Mouse (Mus musculus) embryonic facial prominence, embryonic 13.5 days (tissue): ENCODE results near the gene Pcmtd2. TPM values are rescaled to one million over a fixed set of nuclear protein-coding genes. Genes with fewer than 3 reads are reported as not detected.
A peak's percentile ranks its signal among the peaks of the same experiment; 100 is the strongest.
"Not testable (repeated sequence)": the region's sequence is repeated elsewhere in the genome, so short reads cannot be mapped to it uniquely, and the experiment has no call there.

Source experiments
- ATAC-seq: fragments of 200-750 bp; cut with Nextera tagmentation; 2 replicates; pipeline ENCODE4 v1.8.0; 2017; ENCODE audit warnings: low read depth; ENCODE audit not compliant: insufficient number of reproducible peaks, insufficient read depth, low FRiP score, low TSS enrichment
- H3K27ac ChIP-seq: fragments of 300-500 bp; sonication (generic); 2 replicates; pipeline ENCODE4 v1.5.1; 2015; ENCODE audit warnings: moderate library complexity, mild to moderate bottlenecking, inconsistent platforms
- H3K27me3 ChIP-seq: fragments of 300-500 bp; sonication (generic); 2 replicates; pipeline ENCODE4 v1.6.1; 2015; ENCODE audit warnings: mild to moderate bottlenecking, inconsistent platforms
- H3K36me3 ChIP-seq: fragments of 300-500 bp; sonication (generic); 2 replicates; pipeline ENCODE4 v1.6.1; 2015; ENCODE audit warnings: mild to moderate bottlenecking, inconsistent platforms
- H3K4me1 ChIP-seq: fragments of 300-500 bp; sonication (generic); 2 replicates; pipeline ENCODE4 v1.6.1; 2015; ENCODE audit warnings: inconsistent platforms
- H3K4me2 ChIP-seq: fragments of 300-500 bp; sonication (generic); 2 replicates; pipeline ENCODE4 v1.6.1; 2015; ENCODE audit warnings: moderate library complexity, mild to moderate bottlenecking, inconsistent platforms
- H3K4me3 ChIP-seq: fragments of 300-500 bp; sonication (generic); 2 replicates; pipeline ENCODE4 v1.5.1; 2015; ENCODE audit warnings: mild to moderate bottlenecking, inconsistent platforms
- H3K9ac ChIP-seq: fragments of 300-500 bp; sonication (generic); 2 replicates; pipeline ENCODE4 v1.6.1; 2015; ENCODE audit warnings: mild to moderate bottlenecking, inconsistent platforms
- H3K9me3 ChIP-seq: fragments of 300-500 bp; sonication (generic); 2 replicates; pipeline ENCODE4 v1.6.1; 2016; ENCODE audit warnings: inconsistent platforms
- whole genome bisulfite sequencing: fragments of 180-500 bp; shearing (Covaris S2); methylation state at CpG from one replicate; pipeline ENCODE4 v1.1.7; 2015; ENCODE audit warnings: mixed read lengths; 5-methylcytosine and 5-hydroxymethylcytosine counted together
- polyA plus RNA-seq: library from polyadenylated mRNA; unstranded; fragments of >200 nt; fragmentation: Nextera tagmentation; extraction: Ambion mirVana; gene quantifications from 2 replicates; pipeline ENCODE4 v1.2.1, GENCODE M21; 2015

The Pcmtd2 gene
- 38.6 and 43.7 TPM in 2 replicates for polyA plus RNA-seq

DNA sequence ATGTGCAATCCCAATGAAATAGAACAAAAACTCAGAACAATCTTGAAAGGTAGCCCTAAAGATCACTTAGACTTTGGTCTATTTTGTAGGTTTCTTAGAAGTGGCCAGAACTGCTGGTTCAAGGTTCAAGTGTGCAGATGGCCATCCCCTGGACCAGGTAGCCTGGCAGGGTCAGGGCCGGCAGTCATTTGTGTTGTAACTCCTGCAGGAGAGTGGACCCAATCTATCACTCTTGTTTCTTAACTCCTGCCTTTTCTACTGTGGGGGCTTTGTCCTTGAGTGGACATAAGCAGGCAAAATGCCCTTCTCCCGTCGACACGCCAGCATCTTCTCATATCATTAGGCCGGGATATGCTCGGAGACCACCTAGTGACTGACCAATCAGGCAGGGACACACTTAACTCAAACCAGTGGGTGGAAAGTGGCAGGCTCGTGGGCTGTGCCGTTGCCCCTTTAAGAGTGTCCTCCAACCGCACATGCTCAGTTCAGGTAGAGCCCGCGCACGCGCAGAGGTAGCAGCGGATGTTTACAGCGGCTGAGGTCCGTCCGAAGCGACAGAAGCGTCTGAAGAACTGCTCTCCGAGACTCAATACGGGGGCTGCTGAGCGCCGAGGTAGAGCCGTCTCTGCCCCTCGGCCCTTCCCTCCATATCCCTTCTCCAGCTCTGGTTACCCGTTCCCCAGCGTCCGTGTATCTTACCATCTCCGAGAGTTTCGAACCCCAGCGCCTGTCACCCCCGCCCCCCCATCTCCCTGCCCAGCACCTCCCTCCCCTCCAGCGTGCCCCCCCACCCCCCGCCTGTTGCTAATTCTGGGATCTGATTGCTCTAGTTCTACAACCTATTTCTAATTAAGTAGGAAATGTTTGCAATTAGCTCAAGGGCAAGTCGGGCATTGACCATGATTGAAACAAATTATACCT is at the start of gene Pcmtd2:
Pcmtd2 (plus strand) TSS at position 483 of the 921 bp plus-strand sequence.
- under 1% methylated on average over 35 of the region's 35 CpGs for WGBS

DNA sequence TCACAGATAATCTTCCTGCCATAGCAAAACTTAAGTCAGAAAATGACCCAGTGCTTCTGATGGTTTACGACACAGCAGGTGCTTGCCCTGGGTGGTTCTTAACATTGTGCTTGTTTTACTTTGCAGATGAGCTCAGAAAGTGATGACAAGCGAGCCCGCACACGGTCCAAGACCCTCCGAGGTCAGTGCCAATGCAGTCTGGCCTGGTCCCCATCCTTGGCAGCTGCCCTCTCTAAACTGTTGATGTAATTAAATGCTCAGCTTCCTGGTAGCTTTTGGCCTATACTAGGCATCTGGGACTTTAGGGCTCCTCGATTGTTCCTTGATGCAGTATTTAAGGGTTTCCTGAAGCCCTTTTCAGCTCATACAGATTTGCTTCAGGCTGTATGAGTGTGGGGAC is 48.3 kb upstream of the Pcmtd2 start:
- no peak for ATAC-seq
- Histone ChIP-seq H3K4me1 (no peaks in the 10 kb centered on the region), H3K9ac (no peak overlapping the region), H3K9me3 (no peaks in the 10 kb centered on the region), H3K4me2 (no peak overlapping the region), H3K4me3 (no peak overlapping the region), H3K27me3 (no peaks in the 10 kb centered on the region), H3K36me3 (no peaks in the 10 kb centered on the region), H3K27ac (no peak overlapping the region)
- 83% methylated on average over 6 of the region's 6 CpGs for WGBS

More for the DNA sequence above, at the start of gene Pcmtd2:
- Histone ChIP-seq H3K9ac (peak within 1 kb of the TSS; percentile 86), H3K27me3 (no peaks in the 10 kb centered on the region), H3K27ac (peak within 1 kb of the TSS; percentile 89), H3K4me1 (peaks cover 10% of the 10 kb centered on the region), H3K4me3 (peak within 1 kb of the TSS; percentile 70), H3K4me2 (peak within 1 kb of the TSS; percentile 77), H3K9me3 (no peaks in the 10 kb centered on the region), H3K36me3 (peaks cover 14% of the 10 kb centered on the region)
- peak; percentile 96 for ATAC-seq

DNA sequence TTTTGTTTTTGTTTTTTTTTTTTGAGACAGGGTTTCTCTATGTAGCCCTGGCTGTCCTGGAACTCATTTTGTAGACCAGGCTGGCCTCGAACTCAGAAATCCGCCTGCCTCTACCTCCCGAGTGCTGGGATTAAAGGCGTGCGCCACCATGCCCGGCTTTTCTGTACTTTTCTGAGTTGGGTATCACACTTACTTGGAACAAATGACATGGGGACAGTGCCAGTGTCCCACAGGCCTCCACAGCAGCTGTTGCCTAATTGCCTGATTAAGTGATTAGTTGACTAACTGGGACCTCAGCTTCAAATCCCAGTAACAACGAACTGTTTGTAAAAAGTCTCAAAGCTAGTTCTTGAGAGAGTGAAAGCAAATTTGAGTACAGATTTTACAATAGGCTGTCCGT is 44.5 kb upstream of the Pcmtd2 start:
- H3K36me3 ChIP-seq, H3K27ac ChIP-seq, H3K4me3 ChIP-seq, H3K9me3 ChIP-seq, H3K4me1 ChIP-seq, H3K9ac ChIP-seq, ATAC-seq, H3K4me2 ChIP-seq, H3K27me3 ChIP-seq: not testable (repeated sequence)
- WGBS: 81% methylated on average over 8 of the region's 8 CpGs

DNA sequence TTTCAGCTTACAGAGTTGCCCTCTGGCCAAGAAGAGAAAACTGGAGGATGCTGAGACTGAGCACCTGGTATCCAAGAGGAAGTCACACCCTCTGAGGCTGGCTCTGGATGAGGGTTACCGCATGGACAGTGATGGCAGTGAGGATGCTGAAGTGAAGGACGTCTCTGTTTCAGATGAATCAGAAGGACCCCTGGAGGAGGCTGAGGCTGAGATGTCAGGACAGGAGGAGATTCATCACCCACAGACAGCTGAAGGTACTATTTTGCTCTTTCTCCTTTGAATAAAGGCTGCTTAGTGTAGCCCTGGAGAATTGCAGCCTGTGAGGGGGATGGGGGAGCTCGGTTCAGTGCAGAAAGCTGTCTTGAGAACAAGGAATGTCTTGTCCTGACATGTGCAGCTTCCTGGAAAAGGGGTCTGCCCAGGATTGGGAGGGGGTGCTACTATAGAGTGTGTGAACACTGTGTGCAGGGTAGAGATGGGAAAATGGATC is 42.0 kb upstream of the Pcmtd2 start:
- H3K36me3 ChIP-seq: no peaks in the 10 kb centered on the region
- H3K4me3 ChIP-seq: no peak overlapping the region
- no peak overlapping the region for H3K27ac ChIP-seq
- ATAC-seq: no peak
- WGBS: 26% methylated on average over 3 of the region's 3 CpGs
- H3K27me3 ChIP-seq: no peaks in the 10 kb centered on the region
- H3K9me3 ChIP-seq: no peaks in the 10 kb centered on the region
- no peaks in the 10 kb centered on the region for H3K4me1 ChIP-seq
- no peak overlapping the region for H3K9ac ChIP-seq
- no peak overlapping the region for H3K4me2 ChIP-seq

DNA sequence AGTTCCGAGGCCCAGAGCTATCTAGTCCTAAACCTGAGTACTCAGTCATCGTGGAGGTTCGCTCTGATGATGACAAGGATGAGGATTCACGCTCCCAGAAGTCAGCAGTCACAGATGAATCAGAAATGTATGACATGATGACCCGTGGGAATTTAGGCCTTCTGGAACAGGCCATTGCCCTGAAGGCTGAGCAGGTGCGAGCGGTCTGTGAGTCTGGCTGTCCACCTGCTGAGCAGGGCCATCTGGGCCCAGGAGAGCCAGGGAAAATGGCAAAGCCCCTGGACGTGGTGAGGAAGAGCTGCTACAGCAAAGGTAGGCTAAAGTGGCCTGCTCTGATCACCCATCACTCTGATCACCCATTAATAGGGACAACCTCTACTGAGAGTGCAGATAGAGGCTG is 40.0 kb upstream of the Pcmtd2 start:
- no peak for ATAC-seq
- no peaks in the 10 kb centered on the region for H3K4me1 ChIP-seq
- H3K4me2 ChIP-seq: no peak overlapping the region
- no peak overlapping the region for H3K4me3 ChIP-seq
- H3K27ac ChIP-seq: no peak overlapping the region
- 79% methylated on average over 8 of the region's 8 CpGs for WGBS
- no peak overlapping the region for H3K9ac ChIP-seq
- no peaks in the 10 kb centered on the region for H3K9me3 ChIP-seq
- no peaks in the 10 kb centered on the region for H3K27me3 ChIP-seq
- no peaks in the 10 kb centered on the region for H3K36me3 ChIP-seq

DNA sequence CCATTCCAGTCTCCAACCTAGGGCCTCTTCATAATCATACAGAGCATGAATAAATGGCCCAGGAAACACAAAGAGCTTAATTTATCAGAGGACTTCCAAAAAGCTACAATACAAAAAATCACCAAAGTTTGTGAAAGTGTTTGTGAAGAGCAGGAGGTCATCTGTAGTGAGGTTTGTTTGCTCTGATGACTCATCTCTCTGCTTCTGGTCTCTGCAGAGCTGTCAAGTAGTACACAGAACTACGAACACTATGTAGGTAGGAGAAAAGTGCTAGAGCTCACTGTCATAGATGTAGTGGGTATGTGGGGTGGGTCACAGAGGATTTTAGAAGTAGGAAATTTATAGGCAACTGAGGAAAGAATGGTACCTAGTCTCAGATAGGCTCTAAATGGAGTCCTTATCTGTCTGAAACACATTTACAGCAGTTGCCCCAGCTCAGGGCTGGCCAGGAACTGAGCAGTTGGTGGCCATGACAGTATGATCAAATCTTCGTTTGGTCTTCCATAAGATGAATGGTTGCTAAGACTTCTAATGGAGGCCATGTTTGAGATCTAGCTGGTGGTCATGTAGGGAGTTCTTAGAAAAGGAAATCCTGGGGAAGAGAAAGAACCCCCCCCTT is 8.5 kb upstream of the Pcmtd2 start:
- H3K27me3 ChIP-seq: no peaks in the 10 kb centered on the region
- H3K4me3 ChIP-seq: no peak overlapping the region
- WGBS: 66% methylated on average over 2 of the region's 2 CpGs
- H3K4me2 ChIP-seq: no peak overlapping the region
- no peak overlapping the region for H3K9ac ChIP-seq
- ATAC-seq: no peak
- H3K27ac ChIP-seq: no peak overlapping the region
- H3K36me3 ChIP-seq: no peaks in the 10 kb centered on the region
- no peaks in the 10 kb centered on the region for H3K9me3 ChIP-seq
- H3K4me1 ChIP-seq: no peaks in the 10 kb centered on the region

DNA sequence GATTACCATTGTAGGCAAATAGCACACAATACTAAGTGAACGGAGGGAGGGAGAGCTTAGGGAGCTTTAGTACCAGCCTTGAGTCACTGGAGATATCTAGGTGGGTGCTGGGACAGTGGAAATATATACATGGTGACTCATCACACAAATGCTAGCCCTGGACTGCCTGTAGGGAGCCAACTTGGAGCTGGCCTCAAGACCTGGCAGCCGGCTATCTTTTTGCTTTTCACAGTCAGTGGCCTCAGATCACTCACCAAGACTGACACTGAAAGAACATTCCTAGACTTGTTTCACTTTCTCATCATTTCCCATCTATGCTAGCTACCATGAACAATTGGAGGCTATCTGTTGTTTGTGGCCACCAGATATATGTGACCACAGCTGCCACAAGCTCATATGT is 4.9 kb upstream of the Pcmtd2 start:
- H3K27ac ChIP-seq: no peak overlapping the region
- 77% methylated on average over 2 of the region's 2 CpGs for WGBS
- no peak overlapping the region for H3K9ac ChIP-seq
- H3K4me2 ChIP-seq: no peak overlapping the region
- no peak for ATAC-seq
- H3K4me3 ChIP-seq: no peak overlapping the region
- no peaks in the 10 kb centered on the region for H3K36me3 ChIP-seq
- H3K9me3 ChIP-seq: no peaks in the 10 kb centered on the region
- H3K4me1 ChIP-seq: no peaks in the 10 kb centered on the region
- no peaks in the 10 kb centered on the region for H3K27me3 ChIP-seq

DNA sequence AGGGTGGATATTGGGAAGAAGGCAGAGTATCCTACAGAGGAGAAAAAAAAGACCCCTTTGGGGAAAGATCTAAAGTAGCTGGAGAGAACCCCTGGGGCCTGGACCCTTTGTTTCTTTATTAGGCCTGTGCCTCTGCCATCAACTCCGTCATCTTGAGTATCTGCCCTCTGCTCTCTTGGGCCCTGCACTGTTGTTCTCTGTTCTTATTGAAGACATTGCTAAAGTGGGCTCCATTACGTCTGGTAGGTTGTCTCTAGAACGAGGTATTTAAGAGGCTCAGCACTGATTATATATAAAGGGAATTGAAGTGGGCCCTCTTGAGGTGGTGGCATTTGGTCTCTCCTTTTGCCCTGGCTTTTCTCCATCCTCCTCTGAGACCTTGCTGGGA is 633 bp downstream of the Pcmtd2 start:
- Histone ChIP-seq H3K9me3 (no peaks in the 10 kb centered on the region), H3K4me1 (peaks cover 10% of the 10 kb centered on the region), H3K36me3 (peaks cover 15% of the 10 kb centered on the region), H3K27me3 (no peaks in the 10 kb centered on the region), H3K27ac (peak overlapping the region; percentile 89), H3K4me3 (peak overlapping the region; percentile 70), H3K9ac (peak overlapping the region; percentile 86), H3K4me2 (peak overlapping the region; percentile 77)
- no peak for ATAC-seq
- WGBS: 3% methylated on average over 3 of the region's 3 CpGs

DNA sequence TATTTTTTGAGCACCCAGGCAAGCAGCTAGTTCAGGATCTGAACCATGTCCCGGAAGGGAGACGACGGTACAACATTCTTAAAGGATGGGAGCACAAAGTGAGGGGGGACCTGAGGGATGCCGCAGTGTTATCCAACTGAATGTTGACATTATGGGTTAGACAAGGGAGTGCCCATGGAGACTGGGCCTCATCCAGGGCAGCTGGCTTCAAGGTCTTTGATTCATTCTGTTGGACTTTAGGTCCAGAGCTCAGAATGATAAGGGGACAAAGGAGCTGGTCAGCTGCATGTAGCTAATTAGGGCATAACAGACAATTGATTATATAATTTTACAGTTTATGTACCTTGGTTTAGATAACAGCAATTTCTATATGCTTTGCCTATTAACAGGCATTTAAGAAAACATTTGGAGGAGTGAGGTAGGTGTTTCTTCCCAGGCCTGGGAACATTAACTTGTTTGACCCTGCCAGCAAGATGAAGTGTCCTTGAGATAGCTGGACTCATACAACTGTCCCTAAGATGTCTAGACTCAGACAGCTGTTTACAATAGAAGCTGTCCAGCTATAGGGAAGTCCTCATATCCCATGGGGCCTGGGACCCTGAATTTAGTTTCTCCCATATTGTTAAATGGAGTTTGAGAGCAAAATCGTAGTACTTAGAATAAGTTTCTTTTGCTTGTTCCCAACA is 8.2 kb downstream of the Pcmtd2 start:
- Histone ChIP-seq H3K9me3 (no peaks in the 10 kb centered on the region), H3K9ac (no peak overlapping the region), H3K36me3 (peaks cover 56% of the 10 kb centered on the region), H3K27ac (no peak overlapping the region), H3K4me2 (no peak overlapping the region), H3K4me3 (no peak overlapping the region), H3K27me3 (no peaks in the 10 kb centered on the region), H3K4me1 (no peaks in the 10 kb centered on the region)
- 89% methylated on average over 5 of the region's 5 CpGs for WGBS
- ATAC-seq: no peak

DNA sequence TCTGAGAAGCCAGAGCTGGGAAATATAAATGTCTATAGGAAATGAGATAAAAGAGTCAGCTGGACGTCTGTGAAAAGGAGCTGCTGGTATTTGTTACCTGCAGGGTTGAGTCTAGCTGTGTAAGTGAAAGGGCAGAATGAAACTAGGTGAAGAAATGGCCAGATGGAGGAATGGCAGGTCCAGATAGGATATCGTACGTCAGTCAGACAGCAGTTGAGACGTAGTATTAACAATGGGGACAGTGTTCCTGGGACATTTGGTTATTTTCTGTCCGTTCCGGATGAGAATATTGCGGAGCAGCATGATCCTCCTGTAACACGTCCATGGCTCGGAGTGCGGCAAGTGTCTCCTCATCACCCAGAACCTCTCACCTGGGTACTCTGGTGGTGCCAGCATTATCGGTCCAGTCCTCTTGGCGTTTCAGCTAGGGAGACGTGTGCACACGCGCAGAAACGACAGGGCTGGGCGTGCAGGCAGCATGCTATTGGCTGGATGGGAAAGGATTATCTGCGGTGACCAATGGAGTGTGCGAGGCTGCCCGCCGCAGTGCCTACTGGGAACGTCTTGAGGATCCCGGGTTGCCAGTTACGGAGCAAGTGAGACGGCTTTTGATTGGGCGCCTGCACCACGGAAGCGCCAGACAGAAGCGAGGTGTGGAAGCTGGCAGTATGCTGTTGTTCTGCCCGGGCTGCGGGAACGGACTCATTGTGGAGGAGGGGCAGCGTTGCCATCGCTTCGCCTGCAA is 26.3 kb downstream of the Pcmtd2 start, which contains the start of gene Polr3k:
Polr3k (plus strand) TSS at position 547 of the 745 bp plus-strand sequence.
- H3K27ac ChIP-seq: peak within 1 kb of the TSS; percentile 75
- WGBS: 1% methylated on average over 35 of the region's 35 CpGs
- H3K4me1 ChIP-seq: peaks cover 16% of the 10 kb centered on the region
- peak within 1 kb of the TSS; percentile 85 for H3K4me2 ChIP-seq
- H3K9ac ChIP-seq: peak within 1 kb of the TSS; percentile 80
- no peaks in the 10 kb centered on the region for H3K27me3 ChIP-seq
- ATAC-seq: peak; percentile 100
- H3K36me3 ChIP-seq: peaks cover 11% of the 10 kb centered on the region
- no peaks in the 10 kb centered on the region for H3K9me3 ChIP-seq
- H3K4me3 ChIP-seq: peak within 1 kb of the TSS; percentile 78

DNA sequence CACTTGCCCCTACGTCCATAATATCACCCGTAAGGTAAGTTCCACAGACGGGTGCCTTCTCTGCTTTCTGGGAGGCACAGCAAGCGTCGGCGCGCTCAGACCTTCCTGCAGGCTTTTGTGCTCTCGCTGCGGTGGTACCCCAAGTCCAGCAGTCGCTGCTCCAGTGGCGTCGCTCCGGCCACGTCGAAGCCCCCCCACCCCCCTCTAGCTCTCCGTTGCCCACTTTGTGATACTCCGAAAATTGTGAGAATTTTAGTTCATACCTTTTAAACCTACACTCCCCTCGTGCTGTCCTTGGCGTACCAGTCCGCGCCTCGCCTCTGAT is 26.8 kb downstream of the Pcmtd2 start:
- H3K4me2 ChIP-seq: peak overlapping the region; percentile 85
- peaks cover 17% of the 10 kb centered on the region for H3K36me3 ChIP-seq
- peak overlapping the region; percentile 80 for H3K9ac ChIP-seq
- H3K27me3 ChIP-seq: no peaks in the 10 kb centered on the region
- H3K4me3 ChIP-seq: peak overlapping the region; percentile 78
- peak overlapping the region; percentile 75 for H3K27ac ChIP-seq
- no peaks in the 10 kb centered on the region for H3K9me3 ChIP-seq
- WGBS: 0% methylated on average over 22 of the region's 22 CpGs
- H3K4me1 ChIP-seq: peaks cover 16% of the 10 kb centered on the region
- ATAC-seq: peak; percentile 35; the same call in 1 of the 2 replicates
